Mouse (Mus musculus) cerebellum, postnatal 14 days (tissue): Measurements from ENCODE around the gene Pi16.
A peak's percentile ranks its signal among the peaks of the same experiment; 100 is the strongest.

ENCODE experiments used
- DNase-seq, 2 experiments: peaks; one replicate each; pipeline ENCODE4 v3.0.0; 2021; ENCODE audit warnings: mixed read lengths in 2 of 2

The Pi16 gene

DNA sequence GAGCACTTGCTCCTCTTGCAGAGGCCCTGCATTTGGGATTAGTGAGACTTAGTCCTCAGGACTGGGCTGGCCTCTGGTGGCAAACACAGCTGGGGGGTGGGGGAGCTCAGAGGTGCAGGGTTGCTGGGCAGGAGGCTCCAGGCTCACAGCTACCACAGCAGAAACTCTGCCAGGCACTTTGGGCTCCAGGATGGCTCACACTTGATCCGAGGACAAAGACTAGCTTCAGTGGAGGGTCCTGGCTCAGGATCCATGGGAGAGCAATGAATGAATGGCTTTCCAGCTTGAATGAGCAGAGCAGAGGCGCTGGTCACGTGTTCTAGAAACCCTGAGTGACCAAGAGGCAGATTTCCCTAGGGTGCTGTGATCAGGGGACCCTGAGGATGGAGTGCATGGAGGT lies 41.4 kb downstream of the Pi16 start:
- no peak for DNase-seq

DNA sequence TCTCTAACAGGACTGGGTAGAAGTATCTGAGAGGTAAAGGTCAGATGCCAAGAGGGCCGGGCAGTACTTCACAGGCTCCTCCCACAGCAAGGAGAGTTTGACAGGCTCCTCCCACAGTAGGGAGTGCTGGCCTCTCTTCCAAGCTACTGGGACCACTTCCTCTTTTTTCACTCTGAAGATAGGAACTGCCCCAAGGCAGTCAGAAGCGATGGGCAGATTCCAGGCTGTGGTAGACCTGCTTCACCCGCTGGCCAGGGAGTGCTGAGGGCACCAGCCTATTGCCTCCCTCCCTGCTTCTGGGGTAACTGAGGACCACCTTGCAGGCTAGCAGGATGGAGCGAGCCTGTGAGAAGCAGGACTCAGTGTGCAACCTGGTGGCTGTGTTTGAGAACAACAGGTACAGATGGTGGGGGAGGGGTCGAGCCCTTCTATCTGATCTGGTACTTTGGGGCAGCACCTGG lies 43.3 kb downstream of the Pi16 start, which contains the start of gene Fgd2:
Gene Fgd2, plus strand, starts transcription at position 154 of the 461 bp plus-strand sequence.
- DNase-seq: peak in 1 of 2 experiments; percentile 47

DNA sequence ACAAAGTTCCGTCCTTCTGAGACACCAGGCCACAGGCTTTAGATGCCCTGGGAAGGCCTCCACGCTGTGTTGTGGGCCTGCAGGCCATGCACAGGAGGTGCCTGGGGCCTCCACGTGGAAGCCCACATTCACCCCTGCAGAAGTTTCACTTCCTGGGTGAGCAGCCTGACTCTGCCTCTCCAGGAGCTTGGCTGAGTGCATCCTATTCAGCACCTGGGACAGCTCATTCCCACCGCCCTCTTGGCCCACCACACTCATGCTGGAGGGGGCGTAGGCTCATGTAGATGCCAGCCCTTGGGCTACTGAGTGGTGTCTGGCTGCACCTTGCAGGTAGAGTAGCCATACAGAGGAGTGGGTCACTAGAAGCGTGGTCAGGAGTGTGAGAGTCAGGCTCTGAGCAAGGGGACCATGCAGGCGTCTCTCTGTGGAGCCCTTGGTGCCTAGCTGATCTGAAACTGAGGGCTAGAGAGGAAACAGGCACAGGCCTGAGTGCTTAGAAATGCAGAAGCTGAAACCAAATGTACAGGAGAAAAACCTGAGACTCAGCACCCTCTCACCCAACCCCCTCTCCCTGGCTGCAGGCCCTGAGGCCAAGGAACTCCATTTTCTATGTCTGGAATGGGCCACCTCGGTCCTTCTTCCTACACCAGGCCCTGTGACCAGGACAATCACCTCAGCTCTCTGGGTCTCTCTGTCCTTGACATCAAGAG lies 44.7 kb downstream of the Pi16 start:
- no peak for DNase-seq

DNA sequence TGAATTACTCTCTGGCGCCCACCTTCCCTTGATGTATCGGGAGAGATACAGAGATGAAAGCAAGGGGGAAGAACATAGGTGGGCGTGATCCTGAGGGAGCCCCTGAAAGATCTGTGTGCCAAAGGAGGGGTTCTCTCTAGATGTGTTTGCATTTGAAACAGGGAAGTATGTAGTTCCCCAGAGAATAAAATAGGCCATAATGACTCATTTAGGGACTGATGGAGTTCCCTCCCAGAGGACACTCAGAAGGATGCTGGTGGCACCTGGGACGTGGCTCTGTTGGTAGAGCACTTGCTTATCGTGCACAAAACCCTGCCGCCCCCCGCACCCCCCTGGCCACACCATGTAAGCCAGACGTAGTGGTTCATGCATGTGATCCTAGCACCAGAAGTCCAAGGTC lies 45.6 kb downstream of the Pi16 start:
- DNase-seq: no peak

DNA sequence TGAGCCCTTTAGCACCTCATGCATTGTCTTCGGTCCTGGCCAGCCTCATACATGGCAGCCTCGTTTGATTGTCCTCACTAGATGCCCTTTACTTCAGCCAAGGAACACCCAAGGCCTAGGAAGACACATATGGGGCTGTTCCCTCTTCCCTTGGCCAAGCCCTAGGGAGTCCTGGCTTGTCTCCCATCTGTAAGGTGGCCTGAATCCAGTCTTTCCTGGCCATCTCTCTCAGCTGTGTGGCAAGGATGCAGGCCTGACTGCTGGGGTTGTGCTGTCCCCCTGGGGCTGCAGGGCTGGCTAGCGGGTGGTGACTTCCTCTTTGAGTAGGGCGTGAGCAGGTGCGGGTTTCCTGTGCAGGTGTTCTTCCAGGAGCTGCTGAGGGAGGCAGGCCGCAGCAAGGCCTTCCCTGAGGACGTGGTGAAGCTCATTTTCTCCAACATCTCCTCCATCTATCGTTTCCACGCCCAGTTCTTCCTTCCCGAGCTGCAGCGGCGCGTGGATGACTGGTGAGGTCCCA lies 47.7 kb downstream of the Pi16 start:
- peak; percentile 63 to 66 for DNase-seq

DNA sequence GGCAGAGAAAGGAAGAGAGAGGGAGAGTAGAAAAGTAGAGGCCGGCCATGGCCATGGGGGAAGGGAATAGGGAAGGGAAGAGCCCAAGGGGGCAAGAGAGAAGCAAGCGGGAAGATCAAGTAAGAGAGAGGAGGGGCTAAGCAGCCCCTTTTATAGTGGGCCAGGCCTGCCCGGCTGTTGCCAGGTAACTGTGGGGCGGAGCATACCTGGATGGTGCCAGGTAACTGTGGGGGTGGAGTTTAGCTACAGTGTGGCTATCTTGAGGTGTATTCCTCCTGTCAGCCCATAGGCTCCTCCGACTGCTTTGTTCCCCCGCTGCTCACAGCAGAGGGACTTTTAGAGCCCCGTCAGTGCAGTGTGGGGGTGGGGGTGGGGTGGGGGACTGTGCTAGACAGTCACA lies 51.2 kb downstream of the Pi16 start:
- no peak for DNase-seq

DNA sequence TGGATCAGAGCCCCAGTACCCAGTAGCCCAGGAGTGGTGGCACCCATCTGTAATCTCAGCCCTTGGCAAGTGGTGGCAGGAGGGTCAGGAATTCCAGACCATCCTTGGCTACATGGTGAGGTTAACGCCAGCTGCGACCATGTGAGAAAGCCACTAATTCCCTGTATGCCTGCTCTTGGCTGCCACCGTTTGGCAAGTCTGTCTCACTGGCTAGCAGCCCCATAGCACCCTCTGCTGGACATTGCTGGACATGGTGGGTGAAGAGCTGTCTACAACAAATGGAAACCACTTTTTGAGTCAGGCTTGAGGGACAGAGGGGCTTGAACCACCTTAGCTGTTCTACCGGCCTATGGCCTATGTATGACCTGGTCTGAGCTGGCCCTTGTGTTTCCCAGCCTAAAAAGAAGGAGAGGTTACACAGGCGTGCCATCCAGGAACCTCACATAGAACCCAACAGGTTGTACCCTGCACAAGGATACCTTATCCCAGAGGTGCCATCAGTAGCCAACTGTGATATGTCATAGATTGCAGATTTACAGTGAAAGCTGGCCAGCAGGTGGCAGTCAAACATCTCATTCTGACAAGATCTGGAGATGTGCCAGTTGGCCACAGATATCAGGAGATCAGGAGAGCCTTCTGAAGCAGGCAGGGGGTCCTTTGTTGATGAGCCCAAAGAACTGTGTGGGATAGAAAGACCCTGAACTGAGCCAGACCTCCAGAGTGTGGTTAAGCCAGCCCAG lies 53.7 kb downstream of the Pi16 start:
- peak; percentile 98 to 99 for DNase-seq

DNA sequence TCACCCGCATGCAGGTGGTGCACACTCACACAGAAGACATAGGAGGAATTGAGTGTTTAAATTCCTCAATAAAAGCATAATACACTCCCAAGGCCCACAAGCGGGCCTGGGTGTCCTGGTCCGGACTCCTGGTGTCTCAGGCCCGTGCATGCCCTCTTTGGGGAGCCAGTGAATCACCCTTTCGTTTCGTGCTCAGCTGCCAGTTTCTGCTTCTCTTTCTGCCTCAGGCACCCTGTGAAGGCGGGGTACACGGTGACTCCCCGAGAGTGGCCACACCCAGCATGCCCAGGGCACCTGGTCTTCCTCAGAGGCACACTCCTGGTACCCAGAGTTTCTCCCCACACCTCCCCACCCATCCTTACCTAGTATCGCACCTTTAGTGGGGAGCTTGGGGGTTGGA lies 58.4 kb downstream of the Pi16 start:
- DNase-seq: no peak

DNA sequence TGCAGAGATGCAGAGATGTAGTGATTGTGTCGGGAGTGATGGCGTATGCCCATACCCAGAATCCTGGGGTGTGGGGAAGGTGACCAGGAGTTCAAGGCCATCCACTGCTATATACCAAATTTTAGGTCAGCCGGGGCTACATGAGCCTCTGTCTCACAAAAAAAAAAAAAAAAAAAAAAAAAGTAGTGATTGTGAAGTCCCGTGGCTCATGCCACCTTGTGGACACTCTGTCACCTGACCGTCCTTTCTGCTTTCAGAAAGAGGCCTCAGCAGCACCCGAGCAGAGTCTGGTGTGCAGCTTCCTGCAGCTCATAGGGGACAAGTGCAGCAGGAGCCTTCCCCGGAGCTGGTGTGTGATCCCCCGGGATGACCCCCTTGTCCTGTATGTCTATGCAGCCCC lies 60.6 kb downstream of the Pi16 start:
- DNase-seq: no peak
